Mouse (Mus musculus): Measurements from ENCODE around the gene Tmprss12. TPM values are rescaled to one million over a fixed set of nuclear protein-coding genes. Genes with fewer than 3 reads are reported as not detected.
"Not testable (repeated sequence)": the region's sequence is repeated elsewhere in the genome, so short reads cannot be mapped to it uniquely, and the experiment has no call there.

Tmprss12 gene
- polyA plus RNA-seq, 1 experiment from 2014 or later = not detected

DNA sequence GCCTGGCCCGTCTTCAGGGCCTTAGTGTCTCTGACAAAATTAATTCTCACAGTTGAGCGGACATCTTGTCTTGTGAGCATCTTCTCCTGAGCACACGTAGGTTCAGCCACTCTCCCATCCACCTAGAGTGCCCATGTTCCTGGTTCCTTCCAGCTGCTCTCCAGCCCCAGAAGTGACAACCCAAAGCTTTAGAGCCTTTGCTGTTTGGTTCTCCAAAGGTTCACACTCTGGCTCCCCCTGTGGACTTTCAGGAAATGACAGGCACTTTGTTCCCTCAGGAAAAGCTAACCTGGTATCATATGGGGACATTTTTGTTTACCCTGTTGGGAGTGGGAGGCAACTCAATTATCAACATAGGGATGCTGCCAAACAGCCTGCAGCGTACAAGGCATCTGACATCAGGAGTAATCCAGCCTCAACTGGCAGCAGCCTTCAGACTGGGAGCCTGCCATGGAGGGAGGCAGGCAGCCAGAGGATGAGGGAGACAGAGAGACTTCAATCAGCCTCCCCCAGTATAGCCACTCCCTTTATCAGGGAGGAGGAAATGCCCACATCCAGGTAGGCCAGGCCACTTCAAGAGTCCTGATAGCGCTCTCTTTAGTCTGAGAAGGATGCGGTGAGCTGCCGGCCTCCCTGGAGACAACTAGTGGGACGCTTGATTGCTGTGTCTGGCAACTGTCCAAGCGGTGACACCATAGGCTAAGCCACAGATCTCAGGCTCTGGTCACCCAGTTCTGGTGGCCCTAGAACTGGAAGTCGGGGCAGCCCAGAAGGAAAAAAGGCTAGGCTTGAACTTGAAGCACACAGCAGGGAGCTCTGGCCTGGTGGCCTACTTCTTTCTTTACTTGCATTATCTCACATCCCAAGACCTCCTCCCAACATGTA lies 51.7 kb downstream of the Tmprss12 start:
- ATAC-seq; H3K27ac ChIP-seq; H3K4me1 ChIP-seq; H3K27me3 ChIP-seq (replicated peaks); H3K9me3 ChIP-seq (replicated peaks); H3K9ac ChIP-seq; H3K4me3 ChIP-seq; H3K4me2 ChIP-seq; H3K36me3 ChIP-seq: not testable (repeated sequence)
- WGBS (ENCODE audit: insufficient replicate concordance) = 52% methylated on average over 3 of the region's 10 CpGs

DNA sequence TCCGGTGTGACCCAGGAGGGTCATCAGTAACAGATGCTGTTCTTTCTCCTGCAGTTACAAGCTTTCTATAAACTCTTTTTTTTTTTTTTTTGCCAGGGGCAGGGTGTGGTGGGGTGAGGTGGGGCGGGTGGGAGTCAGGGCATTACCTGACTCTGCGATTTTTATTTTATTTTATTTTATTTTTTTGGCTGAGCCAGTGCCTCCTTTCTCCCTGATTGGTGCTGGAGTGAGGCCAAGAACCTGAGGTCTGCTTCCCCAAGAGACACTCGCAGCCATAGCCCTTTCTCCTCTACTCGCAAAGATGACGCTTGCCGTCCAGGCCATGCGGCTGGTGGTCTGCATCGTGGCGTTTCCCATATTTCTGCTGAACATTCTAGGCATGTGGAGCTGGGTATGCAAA lies 54.0 kb downstream of the Tmprss12 start, which contains the start of gene Mettl7a3:
Gene Mettl7a3, plus strand, starts transcription at position 301 of the 400 bp plus-strand sequence.
- ATAC-seq = no peak
- Histone ChIP-seq H3K4me3 (no peak within 1 kb of the TSS), H3K9ac (no peak within 1 kb of the TSS), H3K9me3 (replicated peaks) (no peaks in the 10 kb centered on the region), H3K27me3 (replicated peaks) (peaks cover 4% of the 10 kb centered on the region; the same call in 1 of the 2 replicates), H3K36me3 (no peaks in the 10 kb centered on the region), H3K27ac (no peak within 1 kb of the TSS), H3K4me2 (no peak within 1 kb of the TSS), H3K4me1 (peaks cover 3% of the 10 kb centered on the region; the same call in 1 of the 2 replicates)
- 74% methylated on average over 10 of the region's 10 CpGs for WGBS (ENCODE audit: insufficient replicate concordance)

- peak; percentile 67 for ATAC-seq
- H3K9ac ChIP-seq; H3K9me3 ChIP-seq (replicated peaks); H3K27ac ChIP-seq; H3K4me3 ChIP-seq; H3K27me3 ChIP-seq (replicated peaks); H3K4me2 ChIP-seq; H3K4me1 ChIP-seq; H3K36me3 ChIP-seq: not testable (repeated sequence)
Observed at GRCm38 (mm10) chr15:100337328-100337727, 56.7 kb downstream of the Tmprss12 start.

GRCm38 (mm10) chr15:100337847-100338246 lies 57.2 kb downstream of the Tmprss12 start:
- WGBS (ENCODE audit: insufficient replicate concordance) = 27% methylated on average over 10 of the region's 10 CpGs
- not testable (repeated sequence) for H3K27me3 ChIP-seq (replicated peaks); H3K9ac ChIP-seq; H3K4me1 ChIP-seq; H3K36me3 ChIP-seq; H3K4me3 ChIP-seq; H3K9me3 ChIP-seq (replicated peaks); H3K4me2 ChIP-seq; H3K27ac ChIP-seq
- ATAC-seq = peak; percentile 49; the same call in 1 of the 2 replicates

- H3K4me2 ChIP-seq; H3K9ac ChIP-seq; ATAC-seq; H3K27ac ChIP-seq; H3K4me3 ChIP-seq; H3K36me3 ChIP-seq; H3K4me1 ChIP-seq; H3K27me3 ChIP-seq (replicated peaks); H3K9me3 ChIP-seq (replicated peaks): not testable (repeated sequence)
- WGBS (ENCODE audit: insufficient replicate concordance) = 62% methylated on average over 5 of the region's 5 CpGs
Observed at GRCm38 (mm10) chr15:100341314-100341980, 60.8 kb downstream of the Tmprss12 start.

Other genes with a start within 250 kb of the Tmprss12 start
- gene Dip2b, start 242.2 kb upstream of the Tmprss12 start, polyA plus RNA-seq (2016; fragmentation: Nextera tagmentation; extraction: Ambion mirVana) = 4.9 and 5.1 TPM in 2 replicates
- gene Atf1, start 53.0 kb upstream of the Tmprss12 start, polyA plus RNA-seq (2016; fragmentation: Nextera tagmentation; extraction: Ambion mirVana) = 55.0 and 57.6 TPM in 2 replicates
- gene Mettl7a1, start 23.3 kb downstream of the Tmprss12 start, polyA plus RNA-seq (2016; fragmentation: Nextera tagmentation; extraction: Ambion mirVana) = 4.4 and 5.4 TPM in 2 replicates
- gene Mettl7a3, start 54.1 kb downstream of the Tmprss12 start, polyA plus RNA-seq (2016; fragmentation: Nextera tagmentation; extraction: Ambion mirVana) = not detected in 2 replicates
- not detected in 2 replicates for gene Methig1, start 72.3 kb downstream of the Tmprss12 start, polyA plus RNA-seq (2016; fragmentation: Nextera tagmentation; extraction: Ambion mirVana)
- gene Mettl7a2, start 72.4 kb downstream of the Tmprss12 start, polyA plus RNA-seq (2016; fragmentation: Nextera tagmentation; extraction: Ambion mirVana) = not detected in 2 replicates
- gene Higd1c, start 83.7 kb downstream of the Tmprss12 start, polyA plus RNA-seq (2016; fragmentation: Nextera tagmentation; extraction: Ambion mirVana) = not detected in 2 replicates
- 0.06 and 0.08 TPM in 2 replicates for gene Gm5475, start 141.3 kb downstream of the Tmprss12 start, polyA plus RNA-seq (2016; fragmentation: Nextera tagmentation; extraction: Ambion mirVana)
- gene Slc11a2, start 144.2 kb downstream of the Tmprss12 start, polyA plus RNA-seq (2016; fragmentation: Nextera tagmentation; extraction: Ambion mirVana) = 56.5 and 59.7 TPM in 2 replicates
- 18.5 and 20.0 TPM in 2 replicates for gene Letmd1, start 188.2 kb downstream of the Tmprss12 start, polyA plus RNA-seq (2016; fragmentation: Nextera tagmentation; extraction: Ambion mirVana)
- gene Csrnp2, start 214.7 kb downstream of the Tmprss12 start, polyA plus RNA-seq (2016; fragmentation: Nextera tagmentation; extraction: Ambion mirVana) = 2.8 and 3.0 TPM in 2 replicates

Measured in liver, embryonic 12.5 days (tissue).